Mouse (Mus musculus) 3T3-L1 (cell line): ENCODE measurements around the gene Vmn1r36.
"Not testable (repeated sequence)": the region's sequence is repeated elsewhere in the genome, so short reads cannot be mapped to it uniquely, and the experiment has no call there.

ENCODE experiments used
- DNase-seq: peaks from one replicate; pipeline ENCODE4 v3.0.0-alpha.2; 2015; ENCODE audit warnings: low read depth, low spot score

The Vmn1r36 gene

GRCm38 (mm10) chr6:66719068-66719467 lies at the start of gene Vmn1r36:
Gene Vmn1r36 (minus strand): TSS chr6:66719168.
- DNase-seq, result not testable (repeated sequence)

GRCm38 (mm10) chr6:66729082-66729481 lies 10.1 kb upstream of the Vmn1r36 start, which contains the start of gene Vmn1r37:
Gene Vmn1r37 (plus strand): TSS chr6:66729382.
- DNase-seq, result not testable (repeated sequence)

DNA sequence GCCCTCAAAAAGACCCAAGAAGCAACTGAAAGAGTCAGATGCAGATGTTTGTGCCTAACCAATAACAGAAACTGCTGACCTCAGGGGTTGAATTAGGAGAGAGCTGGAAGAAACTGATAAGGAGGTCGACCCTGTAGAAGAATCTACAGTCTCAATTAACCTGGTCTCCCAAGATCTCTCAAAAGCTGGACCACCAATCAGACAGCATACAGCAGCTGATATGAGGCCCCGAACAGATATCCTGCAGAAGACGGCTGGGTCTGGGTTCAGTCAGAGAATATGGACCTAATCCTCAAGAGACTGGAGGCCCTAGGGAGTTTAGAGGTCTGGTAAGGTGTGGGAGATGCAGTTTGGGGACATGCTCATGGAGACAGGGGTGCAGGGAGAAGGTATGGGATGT lies 5.1 kb downstream of the Vmn1r36 start:
- DNase-seq, result no peak

- DNase-seq, result no peak
Measured at GRCm38 (mm10) chr6:66708901-66709300, 10.1 kb downstream of the Vmn1r36 start.

- DNase-seq, result no peak
Measured at GRCm38 (mm10) chr6:66685806-66686205, 33.2 kb downstream of the Vmn1r36 start, which contains the start of gene Vmn1r35. Gene Vmn1r35 (minus strand): TSS chr6:66685906.
